Mouse (Mus musculus) C2C12 (cell line): ENCODE data around the gene Ppp2r5c. TPM values are rescaled to one million over a fixed set of nuclear protein-coding genes. Genes with fewer than 3 reads are reported as not detected.

Source experiments
- H3K27me3 ChIP-seq: one replicate; pipeline ENCODE4 v1.6.1; 2011; ENCODE audit not compliant: control insufficient read depth, insufficient read depth, insufficient read length
- H3K36me3 ChIP-seq: one replicate; pipeline ENCODE4 v1.6.1; 2011; ENCODE audit not compliant: control insufficient read depth, insufficient read depth
- H3K4me3 ChIP-seq: one replicate; pipeline ENCODE4 v1.5.1; 2011; ENCODE audit warnings: mild to moderate bottlenecking, control low read depth; ENCODE audit not compliant: poor library complexity, insufficient read depth, severe bottlenecking
- H3K79me2 ChIP-seq: one replicate; pipeline ENCODE4 v1.6.1; 2011; ENCODE audit not compliant: control insufficient read depth, insufficient read depth
- H3K79me3 ChIP-seq: one replicate; pipeline ENCODE4 v1.6.1; 2011; ENCODE audit warnings: low read depth, control low read depth
- H3ac ChIP-seq: one replicate; pipeline ENCODE3; 2011; ENCODE audit warnings: low read depth; ENCODE audit not compliant: control insufficient read depth, insufficient read length
- CEBPB ChIP-seq: IDR thresholded peaks from one replicate; pipeline ENCODE4 v1.6.1; 2011; ENCODE audit warnings: low read depth, mild to moderate bottlenecking, control low read depth, moderate library complexity
- CTCF ChIP-seq: IDR thresholded peaks from one replicate; pipeline ENCODE4 v1.5.1; 2011; ENCODE audit not compliant: control insufficient read depth, insufficient read depth, insufficient read length
- FOSL1 ChIP-seq: IDR thresholded peaks from one replicate; pipeline ENCODE4 v1.8.0; 2011; ENCODE audit warnings: mild to moderate bottlenecking, low read length; ENCODE audit not compliant: poor library complexity, insufficient read depth, severe bottlenecking
- MAX ChIP-seq: IDR thresholded peaks from one replicate; pipeline ENCODE4 v1.6.1; 2011; ENCODE audit warnings: mild to moderate bottlenecking, control low read depth
- MYOD1 ChIP-seq: IDR thresholded peaks from one replicate; pipeline ENCODE4 v1.6.1; 2011; ENCODE audit warnings: low read depth; ENCODE audit not compliant: control insufficient read depth, insufficient read length
- MYOG ChIP-seq: IDR thresholded peaks from one replicate; pipeline ENCODE4 v1.6.1; 2011; ENCODE audit not compliant: control insufficient read depth, insufficient read length; ENCODE audit errors: extremely low read depth
- USF1 ChIP-seq: IDR thresholded peaks from one replicate; pipeline ENCODE4 v1.6.1; 2011; ENCODE audit warnings: low read depth, mild to moderate bottlenecking, control low read depth, moderate library complexity
- polyA plus RNA-seq: library from polyadenylated mRNA; unstranded; fragments of >200 nt; fragmentation: generic; extraction: Trizol; gene quantifications from one replicate; pipeline ENCODE4 v1.2.1, GENCODE M21; 2012; ENCODE audit warnings: missing spikeins

Gene Ppp2r5c
- polyA plus RNA-seq, 1 experiment: 35.5 TPM

- TF ChIP-seq MAX: peak; percentile 31
- TF ChIP-seq USF1: no peak
- no peak for TF ChIP-seq CTCF
- TF ChIP-seq FOSL1: no peak
- no peak for TF ChIP-seq MYOG
- TF ChIP-seq MYOD1: no peak
- peak; percentile 47 for TF ChIP-seq CEBPB
- no peaks in the 10 kb centered on the region for H3K27me3 ChIP-seq
- peak overlapping the region; percentile 42 for H3K4me3 ChIP-seq
- peak overlapping the region; percentile 98 for H3ac ChIP-seq
- peaks cover 45% of the 10 kb centered on the region for H3K79me3 ChIP-seq
- no peaks in the 10 kb centered on the region for H3K36me3 ChIP-seq
- peaks cover 56% of the 10 kb centered on the region for H3K79me2 ChIP-seq
These were observed 38.8 kb downstream of the Ppp2r5c start for GRCm38 (mm10) chr12:110485585-110486331.

GRCm38 (mm10) chr12:110486852-110487251, 39.9 kb downstream of the Ppp2r5c start:
- peak overlapping the region; percentile 62 for H3ac ChIP-seq
- TF ChIP-seq MYOD1 (no peak), USF1 (no peak), MAX (no peak), CTCF (no peak), MYOG (no peak), CEBPB (no peak), FOSL1 (no peak)
- H3K36me3 ChIP-seq: no peaks in the 10 kb centered on the region
- H3K27me3 ChIP-seq: no peaks in the 10 kb centered on the region
- H3K4me3 ChIP-seq: peak overlapping the region; percentile 42
- H3K79me3 ChIP-seq: peaks cover 52% of the 10 kb centered on the region
- H3K79me2 ChIP-seq: peaks cover 67% of the 10 kb centered on the region

GRCm38 (mm10) chr12:110488031-110488430, 41.1 kb downstream of the Ppp2r5c start:
- no peaks in the 10 kb centered on the region for H3K36me3 ChIP-seq
- H3K27me3 ChIP-seq: no peaks in the 10 kb centered on the region
- peaks cover 78% of the 10 kb centered on the region for H3K79me2 ChIP-seq
- H3K79me3 ChIP-seq: peaks cover 60% of the 10 kb centered on the region
- H3ac ChIP-seq: no peak overlapping the region
- H3K4me3 ChIP-seq: no peak overlapping the region
- TF ChIP-seq CEBPB (no peak), MYOG (no peak), MAX (no peak), FOSL1 (no peak), CTCF (no peak), USF1 (no peak)

- no peaks in the 10 kb centered on the region for H3K36me3 ChIP-seq
- H3K79me3 ChIP-seq: peaks cover 78% of the 10 kb centered on the region
- TF ChIP-seq FOSL1: no peak
- TF ChIP-seq MYOD1: no peak
- TF ChIP-seq CTCF: no peak
- no peak for TF ChIP-seq MYOG
- TF ChIP-seq USF1: no peak
- no peak for TF ChIP-seq MAX
- TF ChIP-seq CEBPB: no peak
- H3ac ChIP-seq: no peak overlapping the region
- no peak overlapping the region for H3K4me3 ChIP-seq
- peaks cover 96% of the 10 kb centered on the region for H3K79me2 ChIP-seq
- no peaks in the 10 kb centered on the region for H3K27me3 ChIP-seq
These were observed 43.2 kb downstream of the Ppp2r5c start for GRCm38 (mm10) chr12:110489946-110490701.

GRCm38 (mm10) chr12:110492436-110492835, 45.5 kb downstream of the Ppp2r5c start:
- H3ac ChIP-seq: no peak overlapping the region
- peaks cover 81% of the 10 kb centered on the region for H3K79me3 ChIP-seq
- no peak overlapping the region for H3K4me3 ChIP-seq
- no peaks in the 10 kb centered on the region for H3K36me3 ChIP-seq
- TF ChIP-seq USF1 (no peak), MAX (no peak), CEBPB (no peak)
- peaks cover 100% of the 10 kb centered on the region for H3K79me2 ChIP-seq
- H3K27me3 ChIP-seq: no peaks in the 10 kb centered on the region
